ENCODE assay signal across 8 mouse cellular contexts in the genomic region with DNA sequence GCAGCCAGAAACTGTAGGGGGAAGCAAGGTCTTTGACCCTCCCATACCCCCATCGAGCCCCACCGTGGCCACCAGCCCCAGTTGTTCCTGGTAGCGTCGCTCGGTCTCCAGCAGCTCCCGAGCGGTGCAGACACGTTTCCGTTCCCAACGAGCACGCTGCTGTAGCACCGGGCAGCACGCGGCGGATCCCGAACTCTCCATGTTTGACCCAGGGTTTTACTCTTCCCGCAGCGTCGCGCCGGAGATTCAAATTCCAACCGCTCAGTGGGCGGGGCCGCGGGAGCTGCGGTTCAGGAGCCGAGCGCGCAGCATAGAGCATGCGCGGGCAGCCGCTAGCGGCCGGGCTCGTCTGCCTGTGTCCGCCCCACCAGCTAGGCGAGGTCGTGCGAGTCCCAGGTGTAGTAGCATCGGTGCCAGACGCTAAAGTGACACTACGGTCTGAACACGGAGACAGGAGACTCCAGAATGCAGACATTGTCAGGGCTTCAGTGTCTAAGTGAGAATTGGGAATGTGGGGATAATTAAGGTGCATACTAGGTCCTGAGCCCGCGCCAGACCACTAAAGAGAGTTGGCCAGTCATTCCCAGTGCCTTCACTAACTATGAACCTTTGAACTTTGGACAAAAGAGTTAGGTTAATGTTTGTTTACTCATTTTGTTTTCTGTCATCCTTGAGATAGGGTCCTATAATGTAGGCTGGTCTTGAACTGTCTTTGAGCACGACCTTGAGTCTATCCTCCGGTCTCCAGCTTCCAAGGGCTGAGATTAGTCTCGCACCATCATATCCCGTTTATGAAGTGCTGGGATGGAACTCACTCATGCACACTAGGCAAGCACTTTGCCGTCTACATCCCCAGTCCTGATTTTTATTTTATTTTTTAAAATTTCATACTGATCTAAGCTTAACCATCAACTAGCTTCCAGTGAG. TPM values are rescaled to one million over a fixed set of nuclear protein-coding genes. Genes with fewer than 3 reads are reported as not detected.
A peak's percentile ranks its signal among the peaks of the same experiment; 100 is the strongest.
DNase-seq lines count a peak whose midpoint lies in the region; ATAC-seq and TF ChIP-seq lines count a peak whose summit lies in the region.

A gene (minus strand): TSS at position 289 of the 927 bp plus-strand sequence.

- H3K79me2 ChIP-seq in myocyte (ENCODE audit: control insufficient read depth, insufficient read depth) = no peaks in the 10 kb centered on the region

- peak within 1 kb of the TSS; percentile 56 for H3K4me3 ChIP-seq in embryonic facial prominence, embryonic 12.5 days
- H3K4me3 ChIP-seq in liver, embryonic 12.5 days = peak within 1 kb of the TSS; percentile 79
- peak within 1 kb of the TSS; percentile 39 for H3K4me3 ChIP-seq in myocyte
- H3K4me3 ChIP-seq in stomach, embryonic 15.5 days (replicated peaks) = peak within 1 kb of the TSS; percentile 62

- H3K9me3 ChIP-seq in embryonic facial prominence, embryonic 12.5 days = no peaks in the 10 kb centered on the region
- no peaks in the 10 kb centered on the region for H3K9me3 ChIP-seq in liver, embryonic 12.5 days (replicated peaks)
- H3K9me3 ChIP-seq in stomach, embryonic 15.5 days = no peaks in the 10 kb centered on the region

- H3K36me3 ChIP-seq in embryonic facial prominence, embryonic 12.5 days = peaks cover 11% of the 10 kb centered on the region; the same call in 1 of the 2 replicates
- H3K36me3 ChIP-seq in liver, embryonic 12.5 days = peaks cover 36% of the 10 kb centered on the region
- peaks cover 4% of the 10 kb centered on the region for H3K36me3 ChIP-seq in myocyte (ENCODE audit: control insufficient read depth, insufficient read depth)
- H3K36me3 ChIP-seq in stomach, embryonic 15.5 days = peaks cover 8% of the 10 kb centered on the region; the same call in 1 of the 2 replicates

- WGBS in embryonic facial prominence, embryonic 12.5 days = 7% methylated on average over 50 of the region's 50 CpGs
- 8% methylated on average over 50 of the region's 50 CpGs for WGBS in liver, embryonic 12.5 days (ENCODE audit: insufficient replicate concordance)
- WGBS in stomach, embryonic 15.5 days = 6% methylated on average over 50 of the region's 50 CpGs

- no peak within 1 kb of the TSS for H3K27ac ChIP-seq in embryonic facial prominence, embryonic 12.5 days
- H3K27ac ChIP-seq in liver, embryonic 12.5 days = peak within 1 kb of the TSS; percentile 79
- peak within 1 kb of the TSS; percentile 64; the same call in 1 of the 2 replicates for H3K27ac ChIP-seq in stomach, embryonic 15.5 days

- H3K9ac ChIP-seq in embryonic facial prominence, embryonic 12.5 days = peak within 1 kb of the TSS; percentile 58
- H3K9ac ChIP-seq in liver, embryonic 12.5 days = peak within 1 kb of the TSS; percentile 88
- H3K9ac ChIP-seq in stomach, embryonic 15.5 days = peak within 1 kb of the TSS; percentile 47

- H3K27me3 ChIP-seq in embryonic facial prominence, embryonic 12.5 days = no peaks in the 10 kb centered on the region
- H3K27me3 ChIP-seq in liver, embryonic 12.5 days (replicated peaks) = no peaks in the 10 kb centered on the region
- H3K27me3 ChIP-seq in myocyte (ENCODE audit: control insufficient read depth, insufficient read depth, insufficient read length) = no peaks in the 10 kb centered on the region
- H3K27me3 ChIP-seq in stomach, embryonic 15.5 days (replicated peaks) = no peaks in the 10 kb centered on the region

- peak; percentile 86 for TF ChIP-seq POLR2A in myocyte (IDR thresholded peaks at IDR 0.05; ENCODE audit: insufficient read length, low read depth)

- peak; percentile 89 for DNase-seq in A20 (ENCODE audit: low read depth, low spot score)
- DNase-seq in adrenal gland, postnatal 36 days = peak; percentile 90 to 93
- DNase-seq in heart, adult 9 months (ENCODE audit: low spot score in 2 of 2) = peak; percentile 74 to 75
- DNase-seq in kidney, adult 9 months = peak; percentile 90

- H3ac ChIP-seq in myocyte (ENCODE audit: control insufficient read depth, insufficient read length) = no peak within 1 kb of the TSS

- peak within 1 kb of the TSS; percentile 59 for H3K4me2 ChIP-seq in embryonic facial prominence, embryonic 12.5 days (replicated peaks)
- H3K4me2 ChIP-seq in liver, embryonic 12.5 days = peak within 1 kb of the TSS; percentile 82
- H3K4me2 ChIP-seq in myocyte (ENCODE audit: low read depth) = peak within 1 kb of the TSS; percentile 90
- peak within 1 kb of the TSS; percentile 74 for H3K4me2 ChIP-seq in stomach, embryonic 15.5 days

- peak; percentile 84 for ATAC-seq in embryonic facial prominence, embryonic 12.5 days (ENCODE audit: insufficient number of reproducible peaks, insufficient read depth, low FRiP score, low TSS enrichment)
- ATAC-seq in liver, embryonic 12.5 days = peak; percentile 90
- ATAC-seq in stomach, embryonic 15.5 days (ENCODE audit: insufficient read depth, low FRiP score, low read depth) = peak; percentile 90

- peaks cover 23% of the 10 kb centered on the region for H3K4me1 ChIP-seq in embryonic facial prominence, embryonic 12.5 days
- H3K4me1 ChIP-seq in liver, embryonic 12.5 days = peaks cover 62% of the 10 kb centered on the region
- peaks cover 26% of the 10 kb centered on the region for H3K4me1 ChIP-seq in stomach, embryonic 15.5 days

TF ChIP-seq in myocyte, 11 proteins besides CTCF, POLR2A, EP300 and RAD21:
- TF ChIP-seq MYOD1 (IDR thresholded peaks at IDR 0.05; ENCODE audit: control insufficient read depth in 1 of 3, insufficient read length in 2 of 3, low read depth in 2 of 3) (no peak), E2F4 (IDR thresholded peaks at IDR 0.05; ENCODE audit: insufficient read depth) (peak; percentile 88), POLR2AphosphoS2 (IDR thresholded peaks at IDR 0.05; ENCODE audit: insufficient read length, low read depth) (peak; percentile 89), CEBPB (IDR thresholded peaks at IDR 0.05; ENCODE audit: insufficient read depth, poor library complexity, severe bottlenecking) (no peak)

RNA-seq across cellular contexts. Expression of the gene that starts here (rescaled TPM):
- total RNA-seq in adrenal gland, postnatal 36 days (2021) = 1 to 10 TPM; 2.6 to 3.5 TPM
- polyA plus RNA-seq in embryonic facial prominence, embryonic 12.5 days (2016; fragmentation: Nextera tagmentation; extraction: Ambion mirVana) = 43.6 and 44.1 TPM in 2 replicates
- 32.6 and 35.8 TPM in 2 replicates for polyA plus RNA-seq in liver, embryonic 12.5 days (2016; fragmentation: Nextera tagmentation; extraction: Ambion mirVana)
- 5.7 TPM for polyA plus RNA-seq in myocyte (2012; fragmentation: generic; extraction: Trizol)
- 44.5 and 52.0 TPM in 2 replicates for polyA plus RNA-seq in stomach, embryonic 15.5 days (2015; fragmentation: Nextera tagmentation; extraction: Ambion mirVana)
